9 mouse cellular contexts compared by ENCODE assay signal in genomic region chr8:118287496-118287895, GRCm38 (mm10). TPM values are rescaled to one million over a fixed set of nuclear protein-coding genes. Genes with fewer than 3 reads are reported as not detected.
DNase-seq lines count a peak whose midpoint lies in the region; ATAC-seq lines count a peak whose summit lies in the region.
"Had no signal": no experiment of that assay in that cellular context is flagged by ENCODE, and none has a peak within 500 bp of the region (broad histone marks: within the 10 kb centered on the region; RNA-seq: fewer than 3 reads in every experiment).

No protein-coding gene starts in this region.

- ATAC-seq in embryonic facial prominence, embryonic 11.5 days (replicated peaks; ENCODE audit: insufficient number of reproducible peaks, low FRiP score, low TSS enrichment, low read depth), result no peak
- no peak for ATAC-seq in heart, embryonic 15.5 days (replicated peaks; ENCODE audit: insufficient number of reproducible peaks, insufficient read depth, low FRiP score, low read depth)
- no peak for ATAC-seq in monocyte, adult 5-6 weeks (replicated peaks; ENCODE audit: insufficient number of reproducible peaks, low FRiP score, low TSS enrichment, poor library complexity, severe bottlenecking)

- peaks cover 14% of the 10 kb centered on the region for H3K27me3 ChIP-seq in embryonic facial prominence, embryonic 11.5 days (ENCODE audit: control insufficient read depth, insufficient read depth, low read length)
- H3K27me3 ChIP-seq in embryonic facial prominence, embryonic 10.5 days (replicated peaks; ENCODE audit: low read depth, poor library complexity, severe bottlenecking), result peaks cover 61% of the 10 kb centered on the region
- H3K27me3 ChIP-seq in heart, embryonic 15.5 days, result 0 out of 2 replicates have a peak, but pooled peaks cover 3% of the 10 kb centered on the region

- H3K36me3 ChIP-seq in embryonic facial prominence, embryonic 11.5 days (replicated peaks; ENCODE audit: control insufficient read depth, insufficient read depth, low read depth, low read length), result no peaks in the 10 kb centered on the region
- no peaks in the 10 kb centered on the region for H3K36me3 ChIP-seq in embryonic facial prominence, embryonic 10.5 days (replicated peaks)
- no peaks in the 10 kb centered on the region for H3K36me3 ChIP-seq in heart, embryonic 15.5 days
- H3K36me3 ChIP-seq: embryonic facial prominence, embryonic 13.5 days had no signal

- no peaks in the 10 kb centered on the region for H3K4me1 ChIP-seq in embryonic facial prominence, embryonic 11.5 days (ENCODE audit: control insufficient read depth, insufficient read depth, low read length)
- H3K4me1 ChIP-seq in embryonic facial prominence, embryonic 10.5 days, result peaks cover 29% of the 10 kb centered on the region
- peaks cover 83% of the 10 kb centered on the region for H3K4me1 ChIP-seq in heart, embryonic 15.5 days (replicated peaks)

- DNase-seq in embryonic facial prominence, embryonic 11.5 days (ENCODE audit: low spot score), result peak; percentile 62
- no peak for DNase-seq in embryonic facial prominence, embryonic 10.5 days (ENCODE audit: low spot score)
- DNase-seq in lung, postnatal 10 days, result peak; percentile 31
- DNase-seq in lung, postnatal 25 days (ENCODE audit: low spot score), result no peak
- DNase-seq in right cerebral cortex, adult 2 months (ENCODE audit: low spot score in 2 of 2), result peak; percentile 67 to 70
- DNase-seq in adrenal gland, postnatal 25 days, result no peak

- H3K4me2 ChIP-seq in embryonic facial prominence, embryonic 11.5 days (ENCODE audit: low read depth, low read length), result no peak overlapping the region
- H3K4me2 ChIP-seq in heart, embryonic 15.5 days, result no peak overlapping the region
- H3K4me2 ChIP-seq: embryonic facial prominence, embryonic 13.5 days had no signal

- no peak overlapping the region for H3K9ac ChIP-seq in embryonic facial prominence, embryonic 11.5 days (replicated peaks; ENCODE audit: low read length)
- no peak overlapping the region for H3K9ac ChIP-seq in heart, embryonic 15.5 days
- H3K9ac ChIP-seq: embryonic facial prominence, embryonic 13.5 days had no signal

- no peak overlapping the region for H3K4me3 ChIP-seq in embryonic facial prominence, embryonic 11.5 days (ENCODE audit: low read depth, low read length)
- H3K4me3 ChIP-seq in embryonic facial prominence, embryonic 10.5 days, result no peak overlapping the region
- no peak overlapping the region for H3K4me3 ChIP-seq in heart, embryonic 15.5 days
- H3K4me3 ChIP-seq: embryonic facial prominence, embryonic 13.5 days had no signal

- no peak overlapping the region for H3K27ac ChIP-seq in embryonic facial prominence, embryonic 11.5 days (replicated peaks; ENCODE audit: low read depth, low read length)
- no peak overlapping the region for H3K27ac ChIP-seq in embryonic facial prominence, embryonic 10.5 days (replicated peaks)
- H3K27ac ChIP-seq in heart, embryonic 15.5 days, result peak overlapping the region; percentile 97
- H3K27ac ChIP-seq: embryonic facial prominence, embryonic 13.5 days had no signal

- 45% methylated on average over 9 of the region's 9 CpGs for WGBS in embryonic facial prominence, embryonic 11.5 days
- 47% methylated on average over 9 of the region's 9 CpGs for WGBS in embryonic facial prominence, embryonic 10.5 days
- 49% methylated on average over 9 of the region's 9 CpGs for WGBS in heart, embryonic 15.5 days

- H3K9me3 ChIP-seq in embryonic facial prominence, embryonic 11.5 days (replicated peaks; ENCODE audit: control insufficient read depth, low read length), result no peaks in the 10 kb centered on the region
- no peaks in the 10 kb centered on the region for H3K9me3 ChIP-seq in embryonic facial prominence, embryonic 10.5 days
- H3K9me3 ChIP-seq in heart, embryonic 15.5 days (replicated peaks), result no peaks in the 10 kb centered on the region
- H3K9me3 ChIP-seq: embryonic facial prominence, embryonic 13.5 days had no signal

RNA-seq across cellular contexts. Expression of gene Cdh13, which starts 4.0 kb away (rescaled TPM):
- 5.1 and 7.1 TPM in 2 replicates for polyA plus RNA-seq in embryonic facial prominence, embryonic 11.5 days (2014; fragmentation: Nextera tagmentation; extraction: Ambion mirVana)
- polyA plus RNA-seq in embryonic facial prominence, embryonic 10.5 days (2016; fragmentation: Nextera tagmentation; extraction: Ambion mirVana), result 2.2 and 2.4 TPM in 2 replicates
- polyA plus RNA-seq in heart, embryonic 15.5 days (2015; fragmentation: Nextera tagmentation; extraction: Ambion mirVana), result 55.2 and 63.9 TPM in 2 replicates
- total RNA-seq in adrenal gland, postnatal 25 days (2021), result 6.3 and 9.3 TPM in 2 replicates
- total RNA-seq in monocyte, adult 5-6 weeks (2017), result not detected in 3 replicates

Comparison
In these comparisons a context has a peak if more than half of its experiments do, and no peak if none do; other contexts are left out.
1. DNase-seq: peak in embryonic facial prominence, embryonic 11.5 days (single experiment), lung, postnatal 10 days (single experiment) and right cerebral cortex, adult 2 months (2 of 2); none in embryonic facial prominence, embryonic 10.5 days (single experiment), lung, postnatal 25 days (single experiment) and adrenal gland, postnatal 25 days (single experiment).